Mouse (Mus musculus): ENCODE results near the gene 2310022B05Rik.

DNA sequence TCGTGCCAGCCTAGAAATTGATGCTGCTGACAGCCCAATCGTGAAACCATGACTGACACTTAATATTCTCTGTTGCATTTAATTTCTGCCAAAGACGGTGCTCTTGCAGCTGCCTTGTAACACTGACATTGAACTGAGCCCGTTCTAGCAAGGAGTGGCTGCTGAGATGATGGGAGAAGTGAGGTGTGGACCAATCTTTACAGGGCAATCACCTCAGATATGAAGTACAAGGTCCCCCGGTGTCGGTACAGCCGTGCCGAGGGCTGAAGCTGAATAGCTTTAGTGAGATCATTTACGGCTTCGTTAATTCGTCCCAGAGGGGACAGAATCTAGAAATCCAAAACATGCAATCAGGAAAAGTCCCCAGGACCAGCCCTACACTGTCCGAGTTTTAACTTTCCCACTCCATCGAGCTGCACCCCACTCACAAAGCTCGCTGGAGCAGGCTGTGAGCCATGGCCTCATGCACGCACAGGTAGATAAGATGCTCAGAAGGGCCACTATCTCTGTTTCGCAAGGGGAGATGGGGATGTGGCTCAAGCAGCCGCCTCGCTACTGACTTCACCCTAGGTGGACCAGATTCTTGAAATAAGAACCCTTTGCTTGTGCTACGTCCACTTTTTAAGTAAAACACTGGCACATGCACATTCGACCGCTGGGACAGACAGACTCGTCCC is 32.4 kb upstream of the 2310022B05Rik start:
- no peak for TF ChIP-seq CTCF (IDR thresholded peaks at IDR 0.05; ENCODE audit: low read depth, low read length)
- TF ChIP-seq POLR2A (IDR thresholded peaks at IDR 0.05; ENCODE audit: borderline replicate concordance, low read depth, low read length): no peak
